Mouse (Mus musculus) naive thymus-derived CD4-positive, alpha-beta T cell, adult 2 months (primary cell): ENCODE measurements around the gene Gfra1.

Experiments used
- DNase-seq: peaks from one replicate; pipeline ENCODE4 v3.0.0-alpha.2; 2011; ENCODE audit warnings: low read depth

Gene Gfra1

GRCm38 (mm10) chr19:58328014-58328413 is 127.7 kb downstream of the Gfra1 start:
- no peak for DNase-seq

- DNase-seq = no peak
Observed at GRCm38 (mm10) chr19:58316474-58316873, 139.2 kb downstream of the Gfra1 start.

- no peak for DNase-seq
Observed at GRCm38 (mm10) chr19:58315681-58316080, 140.0 kb downstream of the Gfra1 start.

GRCm38 (mm10) chr19:58314631-58315030 is 141.1 kb downstream of the Gfra1 start:
- DNase-seq = no peak

GRCm38 (mm10) chr19:58313785-58314184 is 141.9 kb downstream of the Gfra1 start:
- peak; percentile 35 for DNase-seq

GRCm38 (mm10) chr19:58312492-58312891 is 143.2 kb downstream of the Gfra1 start:
- no peak for DNase-seq

GRCm38 (mm10) chr19:58310334-58311315 is 145.1 kb downstream of the Gfra1 start:
- DNase-seq = no peak

- no peak for DNase-seq
Observed at GRCm38 (mm10) chr19:58309620-58310275, 146.0 kb downstream of the Gfra1 start.

GRCm38 (mm10) chr19:58301105-58301504 is 154.6 kb downstream of the Gfra1 start:
- DNase-seq = no peak

GRCm38 (mm10) chr19:58297926-58298325 is 157.8 kb downstream of the Gfra1 start:
- DNase-seq = no peak

- DNase-seq = peak; percentile 53
Observed at GRCm38 (mm10) chr19:58296842-58297190, 158.9 kb downstream of the Gfra1 start.

GRCm38 (mm10) chr19:58295986-58296841 is 159.5 kb downstream of the Gfra1 start:
- DNase-seq = no peak

GRCm38 (mm10) chr19:58288145-58288544 is 167.6 kb downstream of the Gfra1 start:
- no peak for DNase-seq

GRCm38 (mm10) chr19:58275281-58275680 is 180.4 kb downstream of the Gfra1 start:
- DNase-seq = no peak

- no peak for DNase-seq
Observed at GRCm38 (mm10) chr19:58271815-58272214, 183.9 kb downstream of the Gfra1 start.

GRCm38 (mm10) chr19:58270778-58271177 is 184.9 kb downstream of the Gfra1 start:
- DNase-seq = no peak

GRCm38 (mm10) chr19:58268476-58268875 is 187.2 kb downstream of the Gfra1 start:
- DNase-seq = no peak

GRCm38 (mm10) chr19:58266600-58266999 is 189.1 kb downstream of the Gfra1 start:
- no peak for DNase-seq

GRCm38 (mm10) chr19:58260934-58261333 is 194.8 kb downstream of the Gfra1 start:
- DNase-seq = no peak

GRCm38 (mm10) chr19:58259250-58259649 is 196.5 kb downstream of the Gfra1 start:
- DNase-seq = no peak

GRCm38 (mm10) chr19:58256485-58256884 is 199.2 kb downstream of the Gfra1 start:
- DNase-seq = no peak

GRCm38 (mm10) chr19:58255394-58255793 is 200.3 kb downstream of the Gfra1 start:
- no peak for DNase-seq
